Mouse (Mus musculus): ENCODE measurements at regions not wholly inside any gene's neighbourhood (a gene's known extent, or its start where the extent isn't known, plus 50 kb on each side); places are given as distances from the start of the nearest gene placed in this dataset.
A peak's percentile ranks its signal among the peaks of the same experiment; 100 is the strongest.

DNA sequence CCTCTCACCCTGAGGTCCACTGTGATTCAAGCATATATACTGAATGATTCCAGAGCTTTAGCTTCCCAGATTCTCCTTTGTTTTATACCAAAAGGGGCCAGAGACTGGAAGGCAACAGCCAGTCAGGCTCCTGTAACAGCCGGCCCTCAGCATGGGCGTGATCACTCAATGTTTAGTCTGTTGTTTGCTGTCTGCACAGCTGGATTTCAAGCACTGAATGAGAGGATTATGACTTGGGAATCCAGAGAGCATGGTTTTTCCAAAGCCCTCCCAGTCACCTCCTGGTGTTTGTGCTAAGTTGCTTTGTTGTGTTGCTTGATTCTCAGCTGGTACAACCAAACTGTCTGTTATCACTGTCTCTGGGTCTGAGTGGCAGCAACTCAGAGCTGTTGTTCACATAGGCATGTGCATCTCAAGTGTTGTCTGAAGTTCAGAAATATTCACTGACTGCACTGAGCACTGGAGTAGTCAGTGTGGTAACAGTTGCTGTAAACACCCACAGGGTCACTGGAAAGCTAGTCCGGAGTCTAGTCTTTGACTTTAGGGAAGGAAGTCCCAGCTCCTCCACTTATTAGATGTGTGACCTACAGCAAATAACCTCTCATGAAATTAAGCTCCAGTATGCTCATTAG, 196.9 kb upstream of the Fggy start:
- 52% methylated on average over 3 of the region's 3 CpGs for WGBS
- no peak for DNase-seq (ENCODE audit: low read depth, low spot score)

- no peak for DNase-seq (ENCODE audit: low read depth, low spot score)
- WGBS: 93% methylated on average over 4 of the region's 4 CpGs
These were observed 192.8 kb upstream of the Fggy start for GRCm38 (mm10) chr4:95364376-95365082.

DNA sequence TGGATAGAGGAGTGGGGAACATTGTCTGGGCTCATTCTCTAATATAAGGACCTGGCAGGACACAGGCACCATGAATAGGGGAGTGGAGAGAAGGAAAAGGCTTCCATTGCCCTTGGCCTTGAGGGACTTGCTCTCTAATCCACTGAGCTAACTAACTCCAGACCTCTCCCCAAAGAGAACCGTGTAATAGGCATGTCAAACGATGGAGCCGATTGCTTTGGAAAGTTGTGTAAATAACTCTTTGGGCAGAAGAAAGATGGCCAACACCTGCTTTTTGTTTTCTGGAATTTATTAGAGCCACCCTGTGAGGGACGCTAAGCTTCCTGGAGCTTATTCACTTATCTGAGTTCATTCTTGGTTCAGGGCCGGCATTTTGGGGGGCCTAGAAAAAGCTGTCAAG, 180.9 kb upstream of the Fggy start:
- WGBS: 71% methylated on average over 5 of the region's 5 CpGs
- DNase-seq (ENCODE audit: low read depth, low spot score): no peak

DNA sequence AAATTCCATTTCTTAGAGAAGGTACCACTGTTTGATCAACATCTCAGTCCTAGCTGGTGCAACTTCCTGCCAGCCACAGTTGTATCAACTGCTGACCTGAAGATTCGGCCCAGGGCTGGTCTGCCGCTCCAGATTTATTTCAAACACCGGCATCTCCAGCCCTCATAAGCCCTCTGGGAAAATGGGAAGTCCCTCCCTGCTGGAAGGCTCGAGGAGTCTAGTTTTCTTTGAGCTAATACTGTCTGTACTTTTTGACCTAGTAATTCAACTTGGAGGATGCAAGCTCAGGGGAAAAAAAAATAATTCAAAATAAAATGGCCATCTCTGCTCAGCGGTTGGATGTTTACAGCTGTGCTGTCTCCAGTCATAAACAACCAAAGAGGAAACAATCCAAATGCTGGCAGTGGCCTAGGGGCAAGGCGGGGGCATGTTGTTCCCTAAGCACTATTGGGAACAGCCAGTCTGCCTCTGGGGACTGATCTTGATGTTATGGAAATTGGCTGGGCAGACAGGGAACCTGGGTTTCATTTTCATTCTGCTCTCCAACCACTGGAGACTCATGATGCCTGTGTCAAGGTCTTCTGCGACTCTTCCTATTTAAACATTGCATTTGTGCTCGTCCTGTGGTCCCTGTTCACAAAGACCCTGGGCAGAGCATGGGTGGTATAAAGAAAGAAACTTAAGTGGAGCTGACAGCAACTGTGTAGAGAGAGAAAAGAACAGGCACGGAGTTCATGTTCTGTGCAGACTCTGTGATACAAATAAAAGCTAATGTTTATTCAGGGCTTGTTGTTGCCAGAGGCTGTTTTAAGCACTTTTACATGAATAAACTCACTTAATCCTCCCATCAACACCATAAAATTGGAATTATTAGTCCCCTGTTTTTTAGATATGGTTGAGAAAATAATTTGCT, 179.8 kb upstream of the Fggy start:
- no peak for DNase-seq (ENCODE audit: low read depth, low spot score)

GRCm38 (mm10) chr4:95378645-95379044, 178.7 kb upstream of the Fggy start:
- no peak for DNase-seq (ENCODE audit: low read depth, low spot score)

More for the DNA sequence above, 179.8 kb upstream of the Fggy start:
- 58% methylated on average over 9 of the region's 9 CpGs for whole genome bisulfite sequencing

DNA sequence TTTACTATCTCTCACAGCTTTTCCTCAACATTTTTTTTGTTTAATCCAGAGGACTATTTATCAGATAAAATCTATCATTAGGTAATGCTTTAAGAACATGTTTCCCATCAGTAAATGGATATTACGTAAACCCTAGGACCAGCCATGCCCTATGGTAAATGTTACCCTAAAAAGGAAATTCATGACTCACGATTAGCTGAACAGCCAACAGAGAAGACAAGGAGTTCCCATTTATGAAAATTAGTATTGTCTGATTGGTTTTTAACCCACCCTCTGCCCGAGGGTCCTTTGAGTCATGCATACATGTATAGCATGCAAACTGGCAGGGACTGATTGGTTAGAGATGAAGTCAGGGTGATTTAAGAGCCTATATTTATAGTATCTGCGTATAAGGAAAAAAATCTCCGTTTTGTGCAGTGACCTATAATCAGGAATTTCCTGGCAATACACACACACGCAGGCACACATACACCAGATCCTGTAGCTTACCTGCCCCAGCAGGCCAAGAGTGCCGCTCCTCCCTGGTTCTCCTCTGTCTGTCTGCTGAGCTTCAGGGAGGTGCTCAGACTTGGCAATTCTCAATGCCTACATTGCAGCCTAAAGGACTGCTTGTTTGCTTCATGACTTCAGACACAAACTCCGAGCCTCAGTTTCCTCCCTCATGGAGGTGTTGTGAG, 174.0 kb upstream of the Fggy start:
- no peak for DNase-seq (ENCODE audit: low read depth, low spot score)
- WGBS: 83% methylated on average over 8 of the region's 8 CpGs

More at GRCm38 (mm10) chr4:95378645-95379044, 178.7 kb upstream of the Fggy start:
- WGBS: 82% methylated on average over 3 of the region's 3 CpGs

DNA sequence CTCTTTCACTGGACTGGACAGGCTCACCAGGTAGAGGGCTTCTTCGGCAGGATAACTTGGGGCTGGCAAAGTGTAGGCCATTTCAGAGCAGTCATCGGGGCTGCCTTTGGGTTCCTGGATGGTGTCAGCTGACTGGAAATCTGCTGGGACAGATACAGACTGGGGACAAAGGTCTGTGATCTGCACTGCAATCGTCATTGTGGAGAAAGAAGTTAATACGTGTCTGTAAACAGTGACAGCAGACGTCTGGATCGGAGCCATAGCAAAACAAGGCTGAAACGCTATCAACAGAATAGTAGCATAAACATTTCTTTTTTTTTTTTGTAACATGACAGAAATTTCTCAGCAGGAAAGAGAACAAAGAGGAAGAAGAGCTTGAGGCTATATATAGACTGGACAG, 171.8 kb upstream of the Fggy start:
- peak; percentile 50 for DNase-seq (ENCODE audit: low read depth, low spot score)
- WGBS: 7% methylated on average over 7 of the region's 7 CpGs

GRCm38 (mm10) chr4:95386021-95386420, 171.3 kb upstream of the Fggy start:
- WGBS: 43% methylated on average over 2 of the region's 2 CpGs
- DNase-seq (ENCODE audit: low read depth, low spot score): no peak

DNA sequence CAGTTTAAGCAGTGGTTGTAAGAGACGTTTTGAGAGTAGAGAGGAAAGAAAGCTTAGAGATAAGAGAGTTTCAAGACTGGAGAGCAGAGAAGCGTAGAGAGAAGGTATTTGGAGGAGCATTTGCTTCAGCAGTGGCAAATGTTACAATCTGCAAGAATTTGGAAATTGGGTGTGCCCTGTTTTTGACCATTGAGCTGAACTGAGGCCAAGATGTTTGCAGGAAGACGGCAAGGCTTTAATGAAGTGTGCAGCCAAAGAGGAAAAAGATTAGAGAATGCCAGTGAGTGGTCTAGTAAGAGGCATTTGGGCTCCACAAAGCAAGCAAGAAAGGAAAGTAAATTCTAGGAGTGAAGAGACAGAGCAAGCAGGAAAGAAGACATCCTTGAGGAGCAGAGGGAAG, 168.8 kb upstream of the Fggy start:
- WGBS: 51% methylated on average over 3 of the region's 3 CpGs
- DNase-seq (ENCODE audit: low read depth, low spot score): no peak

DNA sequence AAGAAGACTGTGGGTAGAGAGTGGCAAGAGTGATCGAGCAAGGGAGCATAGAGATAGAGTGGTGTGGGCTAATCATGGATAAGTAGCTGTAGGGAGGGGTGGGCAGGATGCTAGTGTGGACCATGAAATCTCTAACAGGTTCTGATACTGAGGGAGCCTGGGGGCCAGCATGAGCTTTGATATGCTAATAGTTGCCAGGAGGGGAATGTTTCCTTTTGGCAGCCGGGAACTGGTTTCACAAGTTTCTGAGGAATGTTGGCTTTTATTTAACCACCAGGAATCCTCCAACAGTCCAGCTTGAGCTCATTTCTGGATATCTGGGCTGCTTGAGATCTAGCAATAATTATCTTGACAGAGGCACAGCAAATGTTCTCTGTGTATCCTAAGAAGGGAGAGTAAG, 167.7 kb upstream of the Fggy start:
- DNase-seq (ENCODE audit: low read depth, low spot score): no peak
- 26% methylated on average over 2 of the region's 2 CpGs for WGBS

- no peak for DNase-seq (ENCODE audit: low read depth, low spot score)
These were observed 166.8 kb upstream of the Fggy start for GRCm38 (mm10) chr4:95390549-95390948.

DNA sequence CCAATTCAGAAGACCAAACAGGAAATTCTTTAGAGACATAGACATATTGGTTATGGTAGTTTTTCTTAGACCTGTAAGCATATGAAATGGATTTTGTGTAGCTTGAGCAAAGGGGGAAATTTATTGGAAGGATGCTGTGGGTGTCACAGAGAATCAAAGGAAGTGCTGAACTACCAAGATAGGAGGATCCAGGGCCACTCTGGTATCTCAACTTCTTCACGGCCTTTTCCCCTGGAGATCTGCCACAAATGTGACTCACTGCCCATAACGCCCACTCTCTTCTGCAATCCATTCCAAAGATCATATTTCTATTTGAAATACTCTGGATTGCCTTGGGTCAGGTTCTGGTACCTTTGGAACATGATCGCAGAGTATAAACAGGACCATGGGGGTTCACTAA, 161.6 kb upstream of the Fggy start:
- no peak for DNase-seq (ENCODE audit: low read depth, low spot score)
- WGBS: 55% methylated on average over 3 of the region's 3 CpGs

DNA sequence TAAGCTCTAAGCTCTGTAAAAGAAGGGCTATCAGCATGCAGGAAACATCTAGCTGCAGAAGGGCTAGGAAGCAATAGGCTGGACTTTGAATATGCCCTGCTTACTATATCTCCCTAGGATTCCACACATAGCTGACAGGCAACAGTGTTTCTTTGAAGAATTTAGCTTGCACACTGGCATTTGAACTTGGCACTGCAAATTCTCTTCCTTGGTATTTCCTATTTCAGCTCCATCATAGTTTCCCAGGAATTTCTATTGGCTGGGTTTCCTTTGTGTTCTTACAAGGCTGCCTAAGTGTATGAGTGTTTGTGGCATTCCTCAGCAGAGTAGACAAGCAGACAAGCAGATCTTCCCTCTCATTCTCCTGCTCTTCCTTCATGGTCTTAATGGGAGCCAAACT, 159.0 kb upstream of the Fggy start:
- no peak for DNase-seq (ENCODE audit: low read depth, low spot score)

- no peak for DNase-seq (ENCODE audit: low read depth, low spot score)
- 86% methylated on average over 6 of the region's 6 CpGs for WGBS
These were observed 155.0 kb upstream of the Fggy start for GRCm38 (mm10) chr4:95402273-95402672.

DNA sequence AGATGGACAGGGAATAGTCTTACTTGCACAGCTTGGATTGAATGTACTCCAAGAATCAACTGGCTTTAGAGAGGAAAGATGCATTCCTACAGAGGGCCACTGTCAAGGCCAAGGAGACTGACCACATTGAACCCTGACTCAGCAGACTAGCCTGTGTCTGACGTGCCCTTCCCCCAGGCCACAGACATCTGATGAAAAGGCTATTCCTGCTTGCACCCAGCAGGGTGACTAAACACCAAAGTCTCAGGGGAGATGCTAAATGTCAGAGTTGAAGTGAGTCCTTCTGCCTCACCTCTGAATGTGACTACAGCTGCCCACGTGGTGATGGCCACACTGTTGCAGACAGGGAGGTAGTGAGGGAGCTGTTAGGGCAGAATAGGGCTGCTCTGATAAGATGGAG, 140.2 kb upstream of the Fggy start:
- no peak for DNase-seq (ENCODE audit: low read depth, low spot score)
- 56% methylated on average over 2 of the region's 2 CpGs for WGBS

DNA sequence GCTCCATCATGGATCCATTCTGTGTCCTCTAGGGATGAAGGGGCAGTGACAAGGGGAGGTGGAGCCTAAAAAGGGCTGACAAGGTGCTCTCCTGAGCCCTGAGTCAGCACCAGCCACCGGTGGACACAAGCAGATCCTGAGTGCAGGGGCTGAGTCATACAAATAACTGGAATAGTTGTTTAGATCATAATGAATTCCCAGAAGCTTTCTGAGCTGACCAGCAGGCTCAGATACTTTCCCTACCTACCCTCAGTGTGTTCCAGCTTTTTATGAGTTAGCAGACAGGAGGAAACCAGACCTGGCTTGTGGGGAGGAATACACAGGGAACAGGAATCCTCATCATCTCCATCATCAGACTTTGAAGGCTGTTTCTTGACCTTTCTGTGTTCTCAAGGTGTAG, 130.7 kb upstream of the Fggy start:
- DNase-seq (ENCODE audit: low read depth, low spot score): no peak
- 22% methylated on average over 1 of the region's 1 CpGs for WGBS

DNA sequence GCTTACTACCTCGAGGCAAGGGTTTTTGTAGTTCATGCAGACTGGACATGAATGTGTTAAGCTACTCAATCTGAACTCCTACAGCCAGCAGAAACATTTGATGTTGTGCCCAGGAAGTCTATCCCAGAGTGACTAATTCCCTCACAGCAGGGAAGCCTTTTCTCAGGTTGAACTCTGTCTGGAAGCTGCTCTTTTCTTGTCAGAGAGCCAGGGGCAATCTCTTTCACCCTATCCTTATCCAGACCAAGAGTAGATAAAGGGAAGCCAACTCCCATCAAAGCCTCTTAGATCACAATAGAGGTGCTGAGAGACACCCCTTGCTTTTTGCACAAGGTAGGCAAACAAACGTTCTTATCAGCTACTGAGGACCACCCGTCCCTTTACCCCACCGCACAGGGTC, 122.8 kb upstream of the Fggy start:
- peak; percentile 50 for DNase-seq (ENCODE audit: low read depth, low spot score)
- 36% methylated on average over 4 of the region's 4 CpGs for WGBS

GRCm38 (mm10) chr4:95435080-95435479, 122.2 kb upstream of the Fggy start:
- DNase-seq (ENCODE audit: low read depth, low spot score): no peak
- 28% methylated on average over 4 of the region's 4 CpGs for WGBS

GRCm38 (mm10) chr4:95439834-95440233, 117.5 kb upstream of the Fggy start:
- DNase-seq (ENCODE audit: low read depth, low spot score): no peak
- 25% methylated on average over 1 of the region's 1 CpGs for WGBS

All from large intestine, adult 2 months (tissue).